Mouse (Mus musculus) heart, adult 18-20 months (tissue): ENCODE results near the gene G3bp2. TPM values are rescaled to one million over a fixed set of nuclear protein-coding genes. Genes with fewer than 3 reads are reported as not detected.

Source experiments
- DNase-seq, 2 experiments: peaks; one replicate each; pipeline ENCODE4 v3.0.0; 2021 to 2022; ENCODE audit warnings: mixed read lengths in 1 of 2
- total RNA-seq, 2 experiments: library from RNA; stranded (reverse); gene quantifications; 2 replicates each; pipeline ENCODE4 v1.2.3; 2021

The G3bp2 gene
- total RNA-seq, 2 experiments from 2014 or later, result 59.4 to 66.1 TPM

DNA sequence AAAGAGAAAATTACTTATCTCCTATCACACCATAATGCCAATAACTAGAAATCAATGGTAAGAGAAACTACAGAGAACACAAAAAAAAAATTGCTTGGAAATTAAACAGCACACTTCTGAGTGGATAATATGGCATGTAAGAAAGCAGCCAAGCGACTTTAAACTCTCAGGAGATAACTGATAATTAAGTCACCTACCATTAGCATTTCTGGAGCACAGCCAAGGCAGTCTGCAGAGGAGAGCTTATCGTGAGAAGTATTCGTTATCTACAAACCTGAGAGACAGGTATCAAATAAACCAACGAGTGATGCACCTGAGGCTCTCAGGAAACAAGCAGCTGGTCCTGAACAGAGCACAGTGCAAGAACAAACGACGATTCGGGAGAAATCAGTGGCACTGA lies 71.8 kb downstream of the G3bp2 start:
- no peak for DNase-seq

- no peak for DNase-seq
Observed at GRCm38 (mm10) chr5:92009827-92010226, 73.7 kb downstream of the G3bp2 start.

DNA sequence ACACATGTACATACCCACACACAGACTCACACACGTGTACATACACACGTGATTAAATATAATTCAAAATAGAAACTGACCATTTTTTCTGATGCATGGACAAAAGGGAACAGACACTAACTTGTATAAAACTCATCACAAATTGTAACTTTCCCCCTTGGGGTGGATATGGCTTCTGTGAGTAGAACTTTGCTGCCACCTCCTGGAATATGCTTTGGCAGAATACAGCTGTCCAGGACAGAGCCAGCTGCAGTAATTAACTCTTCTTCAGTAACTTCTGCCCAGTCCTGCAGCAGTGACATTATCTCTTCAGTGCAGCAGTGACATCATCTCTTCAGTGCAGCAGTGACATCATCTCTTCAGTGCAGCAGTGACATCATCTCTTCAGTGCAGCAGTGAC lies 80.5 kb downstream of the G3bp2 start:
- DNase-seq, result peak in 1 of 2 experiments; percentile 12

Other genes starting within 250 kb of the G3bp2 start
- 10 to 100 TPM; 30.9 to 34.0 TPM for gene Rchy1, start 120.7 kb downstream of the G3bp2 start, total RNA-seq
- gene Odaph, start 96.2 kb downstream of the G3bp2 start, total RNA-seq, result not detected
- 1 to 10 TPM; 4.6 to 5.5 TPM for gene Cdkl2, start 39.8 kb downstream of the G3bp2 start, total RNA-seq
- 10 to 100 TPM; 43.5 to 43.7 TPM for gene Uso1, start 54.2 kb upstream of the G3bp2 start, total RNA-seq
- not detected for gene U90926, start 131.7 kb upstream of the G3bp2 start, total RNA-seq
- gene Ppef2, start 172.6 kb upstream of the G3bp2 start, total RNA-seq, result not detected
- 10 to 100 TPM; 16.0 to 22.9 TPM for gene Naaa, start 194.5 kb upstream of the G3bp2 start, total RNA-seq
- gene Sdad1, start 226.8 kb upstream of the G3bp2 start, total RNA-seq, result 10 to 100 TPM; 11.4 to 13.8 TPM
- 10 to 100 TPM in 1 of 2 experiments, 1 to 10 TPM in 1; 2.1 to 10.8 TPM for gene Cxcl9, start 244.4 kb upstream of the G3bp2 start, total RNA-seq
- 100 to 1,000 TPM; 595 to 602 TPM for gene Art3, start 248.1 kb upstream of the G3bp2 start, total RNA-seq